ENCODE assay signal across 9 mouse cellular contexts in genomic region chr1:179624354-179624753, GRCm38 (mm10). TPM values are rescaled to one million over a fixed set of nuclear protein-coding genes. Genes with fewer than 3 reads are reported as not detected.
DNase-seq lines count a peak whose midpoint lies in the region; ATAC-seq and TF ChIP-seq lines count a peak whose summit lies in the region.
"Had no signal": no experiment of that assay in that cellular context is flagged by ENCODE, and none has a peak within 500 bp of the region (broad histone marks: within the 10 kb centered on the region; RNA-seq: fewer than 3 reads in every experiment).

No protein-coding gene starts in this region.

- DNase-seq in adrenal gland, adult (ENCODE audit: inconsistent age in 2 of 2, low spot score in 1 of 2): peak; percentile 33 to 75
- no peak for DNase-seq in adrenal gland, postnatal 4 days (ENCODE audit: low spot score in 2 of 2)
- DNase-seq in midbrain, embryonic 10.5 days (ENCODE audit: low spot score): no peak
- peak; percentile 62 for DNase-seq in c-Kit-positive CD71-positive TER-119-negative erythroid progenitor cells, embryonic 14.5 days (ENCODE audit: low read depth)
- DNase-seq in liver, embryonic 11.5 days (ENCODE audit: low spot score): no peak

- 73% methylated on average over 4 of the region's 4 CpGs for WGBS in midbrain, embryonic 13.5 days
- 74% methylated on average over 4 of the region's 4 CpGs for whole genome bisulfite sequencing in midbrain, embryonic 10.5 days
- 71% methylated on average over 4 of the region's 4 CpGs for WGBS in liver, embryonic 11.5 days
- 69% methylated on average over 4 of the region's 4 CpGs for WGBS in small intestine, adult 2 months

- TF ChIP-seq CTCF in small intestine, adult 2 months (IDR thresholded peaks at IDR 0.05; ENCODE audit: extremely low read depth, insufficient read length, insufficient replicate concordance, low read depth, low read length): peak; percentile 50; the same call in 1 of the 2 replicates

- H3K27ac ChIP-seq in midbrain, embryonic 13.5 days: no peak overlapping the region
- no peak overlapping the region for H3K27ac ChIP-seq in midbrain, embryonic 10.5 days (replicated peaks)
- H3K27ac ChIP-seq in liver, embryonic 11.5 days (ENCODE audit: low read depth, low read length): no peak overlapping the region
- no peak overlapping the region for H3K27ac ChIP-seq in small intestine, adult 2 months (ENCODE audit: insufficient read depth, low read depth, low read length)
- H3K27ac ChIP-seq: hindbrain, embryonic 15.5 days had no signal

- no peaks in the 10 kb centered on the region for H3K27me3 ChIP-seq in midbrain, embryonic 13.5 days
- H3K27me3 ChIP-seq in midbrain, embryonic 10.5 days (ENCODE audit: low read depth, poor library complexity, severe bottlenecking): no peaks in the 10 kb centered on the region
- no peaks in the 10 kb centered on the region for H3K27me3 ChIP-seq in liver, embryonic 11.5 days (replicated peaks; ENCODE audit: control insufficient read depth, insufficient read depth, low read length)
- no peaks in the 10 kb centered on the region for H3K27me3 ChIP-seq in small intestine, adult 2 months (ENCODE audit: control insufficient read depth, insufficient read depth, low read length)
- H3K27me3 ChIP-seq: hindbrain, embryonic 15.5 days had no signal

- no peak overlapping the region for H3K9ac ChIP-seq in midbrain, embryonic 13.5 days (replicated peaks)
- no peak overlapping the region for H3K9ac ChIP-seq in liver, embryonic 11.5 days (ENCODE audit: low read depth, low read length)
- H3K9ac ChIP-seq: hindbrain, embryonic 15.5 days had no signal

- TF ChIP-seq POLR2A in small intestine, adult 2 months (IDR thresholded peaks at IDR 0.05; ENCODE audit: low read depth, low read length): no peak

- no peaks in the 10 kb centered on the region for H3K9me3 ChIP-seq in midbrain, embryonic 13.5 days
- H3K9me3 ChIP-seq in midbrain, embryonic 10.5 days (replicated peaks): no peaks in the 10 kb centered on the region
- H3K9me3 ChIP-seq in liver, embryonic 11.5 days (ENCODE audit: control insufficient read depth, low read length): no peaks in the 10 kb centered on the region
- H3K9me3 ChIP-seq: hindbrain, embryonic 15.5 days had no signal

- H3K36me3 ChIP-seq in midbrain, embryonic 13.5 days: peaks cover 20% of the 10 kb centered on the region
- H3K36me3 ChIP-seq in midbrain, embryonic 10.5 days: peaks cover 18% of the 10 kb centered on the region
- peaks cover 7% of the 10 kb centered on the region; the same call in 1 of the 2 replicates for H3K36me3 ChIP-seq in liver, embryonic 11.5 days (ENCODE audit: control insufficient read depth, insufficient read depth, low read length)
- H3K36me3 ChIP-seq in small intestine, adult 2 months (ENCODE audit: control insufficient read depth, insufficient read depth, low read length): peaks cover 22% of the 10 kb centered on the region

- no peak overlapping the region for H3K4me3 ChIP-seq in midbrain, embryonic 13.5 days (replicated peaks)
- no peak overlapping the region for H3K4me3 ChIP-seq in midbrain, embryonic 10.5 days
- H3K4me3 ChIP-seq in liver, embryonic 11.5 days (ENCODE audit: low read depth, low read length): no peak overlapping the region
- H3K4me3 ChIP-seq in small intestine, adult 2 months (ENCODE audit: low read depth, low read length): no peak overlapping the region
- H3K4me3 ChIP-seq: hindbrain, embryonic 15.5 days had no signal

- H3K4me2 ChIP-seq in midbrain, embryonic 13.5 days (replicated peaks): no peak overlapping the region
- no peak overlapping the region for H3K4me2 ChIP-seq in liver, embryonic 11.5 days
- H3K4me2 ChIP-seq: hindbrain, embryonic 15.5 days had no signal

- 0 out of 2 replicates have a peak, but pooled peaks have one; percentile 22 for ATAC-seq in midbrain, embryonic 13.5 days
- 0 out of 2 replicates have a peak, but pooled peaks have one; percentile 50 for ATAC-seq in frontal cortex, adult (ENCODE audit: low TSS enrichment)
- 0 out of 2 replicates have a peak, but pooled peaks have one; percentile 26 for ATAC-seq in liver, embryonic 11.5 days (replicated peaks; ENCODE audit: low FRiP score)

- H3K4me1 ChIP-seq in midbrain, embryonic 13.5 days (replicated peaks): no peaks in the 10 kb centered on the region
- no peaks in the 10 kb centered on the region for H3K4me1 ChIP-seq in midbrain, embryonic 10.5 days
- H3K4me1 ChIP-seq in liver, embryonic 11.5 days (replicated peaks; ENCODE audit: control insufficient read depth, insufficient read depth, low read length): peaks cover 14% of the 10 kb centered on the region
- H3K4me1 ChIP-seq in small intestine, adult 2 months (ENCODE audit: control insufficient read depth, insufficient read depth, insufficient read length, low read length): peaks cover 2% of the 10 kb centered on the region; the same call in 1 of the 2 replicates
- H3K4me1 ChIP-seq: hindbrain, embryonic 15.5 days had no signal

RNA-seq across cellular contexts. Expression of gene Sccpdh, which starts 43.7 kb away (rescaled TPM):
- 10 to 100 TPM; 38.0 to 39.6 TPM for total RNA-seq in adrenal gland, postnatal 4 days (2021)
- polyA plus RNA-seq in midbrain, embryonic 13.5 days (2015; fragmentation: Nextera tagmentation; extraction: Ambion mirVana): 114 and 126 TPM in 2 replicates
- 78.0 and 81.5 TPM in 2 replicates for polyA plus RNA-seq in midbrain, embryonic 10.5 days (2016; fragmentation: Nextera tagmentation; extraction: Ambion mirVana)
- polyA plus RNA-seq in liver, embryonic 11.5 days (2014; fragmentation: Nextera tagmentation; extraction: Ambion mirVana): 26.7 and 29.5 TPM in 2 replicates
- 8.3 and 8.4 TPM in 2 replicates for polyA plus RNA-seq in small intestine, adult 2 months (2012; rRNA removed)

Comparison
In these comparisons a context has a peak if more than half of its experiments do, and no peak if none do; other contexts are left out.
1. DNase-seq: peak in adrenal gland, adult (2 of 2) and c-Kit-positive CD71-positive TER-119-negative erythroid progenitor cells, embryonic 14.5 days (single experiment); none in adrenal gland, postnatal 4 days (0 of 2), midbrain, embryonic 10.5 days (single experiment) and liver, embryonic 11.5 days (single experiment).
2. Peak in every context shown above with its lines, with median percentiles within 50 percentile points of each other: ATAC-seq.